Mouse (Mus musculus) adrenal gland, postnatal 4 days (tissue): ENCODE measurements around the gene Omp. TPM values are rescaled to one million over a fixed set of nuclear protein-coding genes. Genes with fewer than 3 reads are reported as not detected.
"Not testable (repeated sequence)": the region's sequence is repeated elsewhere in the genome, so short reads cannot be mapped to it uniquely, and the experiment has no call there.

Source experiments
- DNase-seq, 2 experiments: peaks; one replicate each; pipeline ENCODE4 v3.0.0; 2021 to 2022; ENCODE audit warnings: low spot score in 2 of 2, mixed read lengths in 2 of 2
- long read RNA-seq, 2 experiments: library from polyadenylated mRNA; stranded (forward); transcript quantifications; one replicate each; pipeline ENCODE4 v2.0.0; 2021
- total RNA-seq, 2 experiments: library from RNA; stranded (reverse); gene quantifications; 2 replicates each; pipeline ENCODE4 v1.2.3; 2021

The Omp gene
- 1 to 10 TPM in 1 of 2 experiments, under 1 TPM in 1; 0.79 to 1.3 TPM for total RNA-seq
- long read RNA-seq, experiment 1, partial matches to known transcripts = 0 of 1 reads
- long read RNA-seq, experiment 1, other reads (novel, unspliced or antisense) = 0 of 1 reads
- long read RNA-seq, experiment 2 = 0 reads

- DNase-seq = no peak
Measured at GRCm38 (mm10) chr7:98145402-98145801, at the start of gene Omp. TSS of gene Omp (minus strand) at chr7:98145502.

- no peak for DNase-seq
Measured at GRCm38 (mm10) chr7:98194026-98194792, 48.9 kb upstream of the Omp start.

- DNase-seq = no peak
Measured at GRCm38 (mm10) chr7:98193515-98194025, 48.3 kb upstream of the Omp start.

GRCm38 (mm10) chr7:98191571-98192250, 46.4 kb upstream of the Omp start:
- DNase-seq = no peak

- DNase-seq = no peak
Measured at GRCm38 (mm10) chr7:98190578-98190977, 45.3 kb upstream of the Omp start.

- DNase-seq = no peak
Measured at GRCm38 (mm10) chr7:98189745-98190144, 44.4 kb upstream of the Omp start.

- no peak for DNase-seq
Measured at GRCm38 (mm10) chr7:98188680-98189079, 43.4 kb upstream of the Omp start.

GRCm38 (mm10) chr7:98188238-98188637, 42.9 kb upstream of the Omp start:
- DNase-seq = no peak

GRCm38 (mm10) chr7:98187332-98187731, 42.0 kb upstream of the Omp start:
- DNase-seq = not testable (repeated sequence)

GRCm38 (mm10) chr7:98186637-98187036, 41.3 kb upstream of the Omp start:
- DNase-seq = no peak

- DNase-seq = no peak
Measured at GRCm38 (mm10) chr7:98185326-98185725, 40.0 kb upstream of the Omp start.

- DNase-seq = no peak
Measured at GRCm38 (mm10) chr7:98178560-98179231, 33.4 kb upstream of the Omp start.

GRCm38 (mm10) chr7:98177929-98178559, 32.7 kb upstream of the Omp start, which contains the start of gene Capn5:
TSS of gene Capn5 (minus strand) at chr7:98178274.
- DNase-seq = peak in 1 of 2 experiments; percentile 56

- no peak for DNase-seq
Measured at GRCm38 (mm10) chr7:98177566-98177928, 32.2 kb upstream of the Omp start.

- no peak for DNase-seq
Measured at GRCm38 (mm10) chr7:98177071-98177485, 31.8 kb upstream of the Omp start.

- no peak for DNase-seq
Measured at GRCm38 (mm10) chr7:98176322-98177070, 31.2 kb upstream of the Omp start.

- no peak for DNase-seq
Measured at GRCm38 (mm10) chr7:98174883-98175755, 29.8 kb upstream of the Omp start.

GRCm38 (mm10) chr7:98173408-98173807, 28.1 kb upstream of the Omp start:
- DNase-seq = no peak

GRCm38 (mm10) chr7:98172661-98173060, 27.4 kb upstream of the Omp start:
- no peak for DNase-seq
